Mouse (Mus musculus) urinary bladder, postnatal 4 days (tissue): ENCODE measurements around the gene Top2b.

Experiments used
- DNase-seq, 2 experiments: peaks; one replicate each; pipeline ENCODE4 v3.0.0; 2021 to 2022; ENCODE audit warnings: low spot score in 2 of 2

Gene Top2b

DNA sequence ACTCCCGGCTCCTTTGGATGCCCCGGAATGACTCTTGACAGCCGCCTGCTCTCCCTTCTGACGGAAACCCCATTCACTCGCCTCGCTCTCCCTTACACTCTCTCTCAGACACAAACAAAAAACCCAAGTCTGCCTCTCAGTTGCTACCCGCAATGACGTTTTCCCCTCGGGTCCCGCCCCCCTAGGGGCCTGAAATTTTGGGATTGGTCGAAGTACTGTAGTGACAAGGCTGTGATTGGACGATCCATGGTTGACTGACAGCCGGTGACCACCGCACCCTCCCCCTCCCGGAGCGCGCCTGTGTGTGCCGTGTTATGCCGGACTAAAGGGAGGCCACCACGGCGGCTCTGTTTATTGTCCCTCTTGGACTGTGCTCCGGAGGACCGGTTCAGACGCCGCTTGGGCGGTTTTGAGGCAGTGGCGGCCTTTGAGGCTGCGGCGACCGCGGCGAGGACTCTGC, at the start of gene Top2b:
Gene Top2b (plus strand): TSS at position 302 of the 460 bp plus-strand sequence.
- peak; percentile 95 to 96 for DNase-seq

DNA sequence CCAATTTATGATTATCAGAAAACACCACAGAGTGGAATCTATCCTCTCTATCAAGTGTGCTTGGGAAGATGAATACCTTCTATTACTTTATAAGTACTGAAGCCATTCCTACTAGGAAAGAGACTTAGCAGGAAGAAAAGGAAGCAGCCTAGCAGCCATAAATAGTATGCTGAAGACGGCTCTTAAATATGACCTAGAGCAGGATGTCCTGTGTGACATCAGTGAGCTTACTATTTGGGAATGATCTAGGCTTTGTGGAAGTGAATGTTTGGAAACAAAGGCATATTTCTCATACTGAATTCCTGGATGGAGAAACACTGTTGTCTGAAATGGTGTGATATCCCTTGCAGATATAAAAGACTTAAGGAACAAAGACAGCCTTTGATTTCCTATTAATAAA, 48.3 kb upstream of the Top2b start:
- no peak for DNase-seq

DNA sequence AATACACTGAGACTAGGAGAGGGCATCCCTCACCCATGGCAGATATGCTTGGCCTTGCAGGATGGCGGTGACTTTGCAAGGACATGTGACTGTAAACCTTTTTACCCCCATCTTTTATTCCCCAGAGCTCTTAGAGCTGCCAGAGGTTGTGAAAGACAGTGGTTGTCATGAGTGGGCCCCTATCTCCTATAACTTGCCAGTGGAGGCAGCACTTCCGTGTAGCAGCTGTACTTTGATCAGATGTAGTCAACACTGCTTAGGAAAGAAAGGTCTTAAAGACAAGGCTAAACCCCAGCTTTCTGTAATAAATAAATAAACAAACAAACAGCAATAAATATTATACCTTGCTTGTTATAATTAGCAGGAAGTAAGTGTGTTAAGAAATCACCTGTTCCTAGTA, 45.2 kb upstream of the Top2b start:
- no peak for DNase-seq

DNA sequence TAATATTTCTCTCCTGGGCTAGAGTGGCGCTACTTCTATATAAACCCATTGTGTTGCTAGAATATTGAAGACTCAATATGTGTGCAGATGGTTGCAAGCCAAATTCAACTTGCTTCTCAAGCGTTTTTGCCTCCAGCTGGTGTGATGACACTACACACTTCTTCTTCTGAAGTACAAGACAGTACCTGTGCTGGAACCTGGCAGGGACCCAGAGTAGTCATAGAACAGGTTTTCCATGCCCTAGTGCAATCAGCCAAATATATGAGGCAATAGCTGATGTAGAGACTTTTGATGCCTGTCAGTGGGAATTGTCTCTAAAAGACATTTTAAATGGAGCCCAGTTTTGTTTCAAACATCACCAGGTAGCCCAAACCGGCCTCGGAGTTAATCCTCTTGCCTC, 40.6 kb upstream of the Top2b start:
- DNase-seq = no peak

DNA sequence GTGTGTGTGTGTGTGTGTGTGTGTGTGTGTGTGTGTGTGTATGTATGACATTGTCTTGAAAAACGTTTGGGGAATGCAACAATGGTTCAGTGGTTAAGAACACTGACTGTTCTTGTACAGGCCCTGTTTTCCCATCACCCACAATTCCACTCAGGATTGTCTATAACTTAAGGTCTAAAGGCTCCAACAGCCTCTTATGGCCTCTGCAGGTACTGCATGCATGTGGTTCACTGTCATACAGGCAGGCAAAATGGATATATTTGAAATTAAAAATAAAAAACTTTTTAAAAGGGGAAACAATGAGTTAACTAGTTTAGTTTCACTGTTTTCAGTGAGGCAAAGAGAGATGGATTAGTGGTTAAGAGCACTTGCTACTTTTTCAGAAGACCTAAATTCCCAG, 39.8 kb upstream of the Top2b start:
- DNase-seq = no peak

DNA sequence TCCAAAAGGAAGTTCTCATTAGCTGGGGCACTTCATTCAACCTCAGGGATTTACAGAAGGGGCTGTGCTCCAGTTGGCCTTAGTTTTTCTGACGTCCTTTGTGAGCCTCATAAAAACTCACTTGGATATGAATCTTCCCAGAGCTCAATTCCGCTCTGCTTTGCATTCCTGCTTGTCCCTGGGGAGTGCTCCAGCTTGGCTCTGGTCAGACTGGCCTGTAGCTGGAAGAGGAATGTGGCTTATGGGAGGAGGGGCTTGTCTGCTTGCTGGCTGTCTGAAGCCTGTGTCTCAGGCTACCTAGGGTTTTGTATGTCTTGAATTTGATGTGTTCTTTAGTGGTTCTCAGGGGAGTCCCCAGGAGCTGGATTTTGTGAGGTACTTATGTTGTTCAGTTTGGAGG, 36.4 kb upstream of the Top2b start:
- peak in 1 of 2 experiments; percentile 49 for DNase-seq

DNA sequence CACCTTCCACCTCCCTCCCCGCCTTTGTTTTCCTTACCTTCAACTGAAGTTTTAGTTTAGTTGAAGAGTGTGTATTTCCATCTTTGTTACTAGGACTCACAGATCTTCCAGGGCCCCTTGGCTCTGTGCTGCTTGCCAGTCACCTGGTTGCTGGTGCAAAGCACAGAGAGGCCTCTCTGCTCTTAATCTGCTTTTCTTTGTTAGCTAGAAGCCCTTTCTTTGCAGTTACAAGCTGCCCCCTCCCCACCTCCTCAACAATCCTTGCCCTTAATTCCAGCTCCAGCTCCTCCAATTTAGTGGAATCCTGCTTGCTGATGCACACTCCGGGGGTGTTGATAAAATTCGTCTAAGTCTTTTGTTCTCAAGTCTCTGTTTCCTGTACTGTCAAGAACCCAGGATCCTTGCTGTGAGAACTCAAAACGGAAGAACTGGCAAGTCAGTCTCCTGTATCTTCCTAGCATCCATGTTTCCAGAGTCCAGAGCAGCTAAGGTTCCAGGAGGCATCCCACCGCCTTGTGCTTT, 36.0 kb upstream of the Top2b start:
- no peak for DNase-seq

DNA sequence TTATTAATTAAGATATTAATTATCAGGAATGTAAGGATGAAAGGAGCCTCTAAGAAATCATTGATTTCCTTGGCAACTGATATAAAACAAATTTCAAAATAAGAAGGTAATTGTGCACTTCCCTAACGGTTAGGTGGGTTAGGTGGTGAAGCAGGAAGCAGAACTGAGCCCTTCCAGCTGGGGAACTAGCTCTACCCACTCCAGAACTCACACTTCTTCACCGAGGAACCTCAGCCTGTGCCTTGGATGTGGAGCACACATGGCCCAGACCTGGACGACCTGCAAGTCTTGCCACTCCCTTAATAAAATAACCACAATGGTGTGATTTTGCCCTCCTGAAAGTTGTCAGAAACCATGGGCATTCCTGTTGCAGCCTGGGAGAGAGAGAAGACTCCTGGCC, 35.2 kb upstream of the Top2b start:
- no peak for DNase-seq

DNA sequence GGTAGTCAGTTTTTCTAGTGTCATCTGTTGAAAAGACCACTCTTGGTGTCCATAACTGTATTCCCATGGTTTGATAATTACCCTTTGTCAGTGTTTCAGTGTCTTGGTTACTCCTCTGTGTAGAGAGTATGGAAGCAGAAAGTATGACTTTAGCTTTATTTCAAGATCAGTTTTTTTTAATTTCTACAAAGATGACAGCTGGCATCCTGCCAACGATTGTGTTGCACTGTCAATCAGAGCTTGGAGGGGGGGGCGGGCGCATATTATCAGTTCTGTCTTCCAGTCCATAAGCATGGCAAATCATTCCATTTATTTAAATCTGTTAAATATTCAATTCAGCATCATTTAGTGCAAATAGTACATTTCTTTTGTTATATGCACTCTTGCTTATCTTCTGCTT, 30.7 kb upstream of the Top2b start:
- DNase-seq = no peak

DNA sequence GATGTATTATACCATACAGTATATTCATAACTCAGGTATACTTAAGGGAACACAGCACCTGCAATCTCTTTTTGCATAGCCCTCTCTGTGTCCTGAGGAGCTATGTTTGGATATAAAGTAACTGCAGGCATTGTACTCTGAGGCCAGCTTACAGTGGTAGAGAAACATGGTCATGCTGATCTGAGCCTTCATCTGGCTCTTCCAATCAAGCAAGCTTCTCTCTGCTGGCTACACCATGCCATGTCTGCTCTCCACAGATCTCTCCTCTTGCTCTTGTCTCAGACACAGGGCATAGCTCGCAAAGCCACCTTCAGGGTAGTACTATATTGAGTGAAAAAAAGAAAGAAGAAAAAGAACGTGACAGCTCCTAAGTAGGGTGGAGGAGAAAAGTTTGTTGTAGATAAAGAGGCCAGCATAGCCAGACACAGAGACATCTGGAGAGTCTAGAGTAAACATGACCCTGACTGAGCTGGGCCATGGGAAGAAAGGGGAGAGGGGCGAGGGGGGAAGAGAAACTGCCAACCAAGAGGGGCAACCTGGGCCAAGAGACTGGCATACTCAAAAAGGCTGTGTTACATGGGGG, 29.1 kb upstream of the Top2b start:
- no peak for DNase-seq

DNA sequence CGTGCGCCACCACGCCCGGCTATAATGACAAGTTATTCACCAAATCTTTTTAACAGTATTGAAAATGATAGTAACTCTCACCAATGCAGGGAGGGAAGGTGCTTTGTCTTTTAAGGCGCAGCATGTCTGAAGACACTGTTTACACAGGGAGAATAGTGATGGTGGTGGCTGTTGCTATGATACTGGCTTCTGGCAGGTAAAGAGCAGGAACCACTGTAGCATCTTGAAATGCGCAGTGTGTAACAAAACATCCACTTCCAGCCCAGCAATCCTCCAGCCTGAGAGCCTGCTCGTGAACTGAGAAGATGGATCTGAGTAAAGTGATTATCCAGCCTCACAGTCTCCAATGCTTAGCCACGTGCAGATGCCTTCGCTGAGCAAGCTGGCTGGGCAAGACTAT, 17.5 kb upstream of the Top2b start:
- DNase-seq = no peak

DNA sequence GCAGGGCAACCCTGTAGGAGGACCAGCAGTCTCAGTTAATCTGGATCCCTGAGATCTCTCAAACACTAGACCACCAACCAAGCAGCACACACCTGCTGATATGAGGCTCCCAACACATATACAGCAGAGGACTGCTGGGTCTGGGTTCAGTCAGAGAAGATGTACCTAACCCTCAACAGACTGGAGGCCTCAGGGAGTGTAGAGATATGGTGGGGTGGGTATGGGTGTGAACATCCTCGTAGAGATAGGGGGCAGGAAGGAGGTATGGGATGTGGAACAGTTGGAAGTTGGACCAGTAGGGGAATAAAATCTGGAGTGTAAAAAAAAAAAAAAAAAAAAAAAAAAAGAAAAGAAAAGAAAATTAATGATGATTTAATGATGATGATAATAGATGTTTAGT, 5.3 kb upstream of the Top2b start:
- DNase-seq = no peak

DNA sequence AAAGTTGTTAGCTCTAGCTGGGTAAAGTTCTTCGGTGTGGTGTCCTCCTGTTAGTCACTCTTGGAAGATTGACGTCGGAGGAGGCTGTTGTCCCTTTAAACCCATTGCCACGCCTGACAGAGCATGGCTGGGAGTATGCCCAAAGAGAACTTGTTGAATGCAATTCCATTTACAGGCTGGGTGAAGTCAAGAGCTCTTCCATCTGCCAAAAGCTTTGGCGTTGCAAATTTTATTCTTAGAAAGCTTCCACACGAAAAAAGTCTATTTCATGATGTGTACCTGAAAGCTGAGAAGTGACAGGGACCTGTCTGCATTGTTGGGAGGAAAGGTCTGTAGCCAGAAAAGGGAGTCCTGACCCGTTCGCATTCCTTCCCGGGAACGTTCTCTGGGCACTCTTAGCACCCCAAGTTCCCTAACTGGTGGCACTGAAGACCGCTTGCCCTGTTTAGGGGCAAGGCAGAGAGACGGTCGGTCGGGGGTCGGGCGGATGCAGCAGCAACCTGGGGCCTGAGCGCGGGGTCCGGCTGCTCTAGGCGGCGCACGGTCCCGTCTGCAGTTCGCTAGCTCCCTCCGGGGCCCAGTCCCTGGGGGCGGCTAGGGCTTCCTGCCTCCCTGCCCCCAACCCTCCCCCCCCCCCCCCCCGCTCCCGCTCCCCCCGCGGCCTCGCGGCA, 683 bp upstream of the Top2b start:
- no peak for DNase-seq

DNA sequence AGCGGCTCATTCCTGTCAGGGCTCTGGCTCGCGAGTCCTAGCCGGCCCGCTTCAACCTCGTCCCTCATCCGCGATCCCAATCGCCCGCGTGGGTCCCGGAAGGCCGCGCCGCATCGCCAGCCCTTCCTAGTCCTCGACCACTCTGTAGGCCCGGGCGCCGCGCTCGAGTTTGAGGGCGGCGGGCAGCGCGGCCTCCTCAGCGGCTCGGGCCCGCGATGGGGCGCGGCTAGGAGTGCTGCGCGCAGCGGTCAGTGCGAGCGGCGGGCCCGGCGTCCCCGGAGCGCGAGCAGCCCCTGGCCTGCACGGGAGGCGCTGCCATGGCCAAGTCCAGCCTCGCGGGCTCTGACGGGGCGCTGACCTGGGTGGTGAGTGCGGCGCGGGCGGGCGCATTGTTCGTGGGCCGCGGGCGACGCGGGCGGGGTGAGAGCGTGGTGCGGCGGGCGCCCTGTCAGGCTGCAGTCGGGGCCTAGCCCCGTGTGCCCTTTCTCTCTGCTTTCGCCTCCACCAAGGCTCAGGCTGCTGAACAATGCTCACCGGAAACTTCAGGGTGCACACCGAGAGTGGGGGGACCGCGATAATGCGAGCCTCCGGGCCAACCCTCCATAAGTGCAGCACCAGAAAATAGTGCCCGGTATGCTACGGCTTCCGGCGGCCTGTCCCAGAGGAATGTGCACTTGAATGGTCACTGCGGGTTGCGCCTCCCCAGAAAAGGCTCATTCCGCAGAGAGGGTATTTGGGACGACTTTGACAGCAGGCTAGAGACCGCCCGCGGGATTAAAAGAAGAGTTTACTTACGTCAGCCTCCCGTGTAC, 589 bp downstream of the Top2b start:
- DNase-seq = peak; percentile 59 to 71

DNA sequence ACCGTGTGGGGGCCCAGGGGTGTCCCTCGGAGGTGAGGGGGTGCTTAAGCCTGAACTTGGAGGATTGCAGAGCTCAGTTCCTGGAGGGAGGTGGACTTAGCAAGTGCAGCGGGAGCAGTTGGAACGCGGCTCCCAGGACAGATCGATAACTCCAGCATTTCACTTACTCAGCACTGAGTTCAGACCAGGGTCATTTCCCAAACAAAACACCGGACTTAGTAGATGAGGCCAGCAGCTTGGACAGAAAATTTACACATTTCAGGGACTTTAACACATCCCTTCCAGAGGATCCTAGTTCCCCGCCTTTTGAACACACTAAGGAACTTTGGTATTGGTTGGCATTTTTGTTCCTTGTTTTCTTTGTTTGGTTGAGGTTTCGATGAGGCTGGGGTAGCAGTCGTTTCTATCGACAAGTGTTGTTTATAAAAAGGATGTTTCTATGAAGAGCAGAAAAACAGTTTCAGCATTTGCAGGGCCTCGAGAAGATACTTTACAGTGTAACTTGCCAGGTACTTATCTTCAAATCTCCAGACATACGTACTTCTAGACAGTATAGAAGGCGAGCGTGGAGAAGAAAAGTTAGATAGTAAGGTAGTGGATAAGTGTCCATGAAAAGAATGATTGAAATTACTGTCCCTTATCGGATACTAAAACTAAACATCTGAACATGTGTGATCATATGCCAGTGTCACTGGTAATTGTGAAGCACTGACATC, 1.4 kb downstream of the Top2b start:
- no peak for DNase-seq

DNA sequence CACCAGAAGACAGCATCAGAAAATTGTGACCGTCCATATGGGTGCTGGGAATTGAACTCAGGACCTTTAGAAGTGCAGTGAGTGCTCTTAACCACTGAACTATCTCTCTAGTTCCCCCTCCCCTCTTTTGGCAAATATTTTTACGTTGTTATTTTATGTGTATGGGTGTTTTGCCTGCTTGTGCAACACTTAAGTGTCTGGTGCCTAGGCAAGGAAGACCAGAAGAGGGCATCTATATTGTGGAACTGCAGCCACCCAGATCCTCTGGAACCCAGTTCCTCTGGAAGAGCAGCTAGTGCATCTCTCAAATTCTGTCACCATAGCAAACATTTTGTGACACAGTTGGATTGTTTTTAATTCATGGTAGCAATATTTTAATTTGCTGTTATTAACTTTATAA, 2.0 kb downstream of the Top2b start:
- DNase-seq = no peak

DNA sequence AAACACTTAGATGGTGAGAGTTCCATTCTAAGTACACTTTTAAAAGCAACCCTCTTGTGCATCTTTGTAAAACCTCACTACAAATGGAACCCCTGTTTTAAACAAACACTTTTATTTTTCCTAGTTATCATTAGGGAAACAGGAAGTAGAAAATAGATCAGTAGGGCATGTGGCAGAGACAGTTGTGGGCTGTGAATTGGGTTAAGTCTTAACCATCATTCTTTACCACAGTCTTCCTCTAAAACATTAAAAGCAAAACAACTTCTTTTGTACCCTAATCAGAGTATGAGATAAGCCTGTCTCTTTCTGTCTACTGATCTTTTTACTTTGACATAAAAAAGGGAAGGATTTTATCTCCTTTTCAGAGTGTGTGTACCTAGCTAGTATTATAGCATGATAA, 7.8 kb downstream of the Top2b start:
- DNase-seq = no peak

DNA sequence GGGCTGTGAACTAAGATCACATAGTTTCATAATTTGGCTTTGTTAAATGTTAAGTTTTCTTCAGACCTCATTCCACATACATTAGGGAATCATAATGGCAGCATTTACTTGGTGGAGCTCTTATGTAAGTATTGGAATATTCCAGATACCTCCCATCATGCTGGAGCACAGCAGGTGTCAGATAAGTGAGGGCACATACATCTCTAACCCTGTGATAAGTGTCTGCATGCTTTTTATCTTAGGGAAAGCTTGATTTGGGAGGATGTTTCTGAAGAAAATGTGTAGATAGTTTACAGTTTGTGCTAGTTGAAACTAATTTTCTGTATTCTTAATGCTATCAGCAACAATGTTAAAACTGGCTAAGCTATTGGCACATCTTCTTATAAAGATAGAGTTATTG, 8.2 kb downstream of the Top2b start:
- no peak for DNase-seq

DNA sequence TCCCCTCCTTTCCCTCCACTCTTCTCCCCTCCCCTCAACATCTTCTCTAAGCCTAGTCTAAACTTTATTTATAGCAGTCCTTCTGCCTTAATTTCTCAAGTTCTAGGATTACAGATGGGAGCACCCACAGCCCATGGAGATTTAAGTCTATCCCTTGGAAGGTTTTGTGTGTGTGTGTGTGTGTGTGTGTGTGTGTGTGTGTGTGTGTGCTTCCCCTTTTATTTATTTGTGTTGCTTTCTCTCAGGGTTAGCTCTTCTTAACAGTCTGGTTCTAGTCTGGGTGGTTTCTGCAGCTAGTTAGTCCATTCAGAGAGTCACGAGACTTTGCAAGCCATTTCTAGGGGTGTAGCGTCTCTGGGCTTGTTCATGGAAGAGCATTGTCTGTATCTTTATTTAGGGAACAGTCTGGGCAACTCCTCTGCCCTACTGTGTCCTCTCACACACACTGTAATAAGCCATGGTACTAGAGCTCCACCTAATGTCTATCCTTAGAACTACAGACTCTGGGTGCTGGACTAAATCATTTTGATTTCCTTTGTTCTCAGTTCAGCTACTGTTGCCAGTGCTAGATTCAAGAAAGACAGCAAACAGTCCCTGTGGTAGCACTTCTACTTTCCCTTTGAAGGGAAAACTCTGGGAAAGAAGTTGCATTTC, 15.1 kb downstream of the Top2b start:
- DNase-seq = no peak

DNA sequence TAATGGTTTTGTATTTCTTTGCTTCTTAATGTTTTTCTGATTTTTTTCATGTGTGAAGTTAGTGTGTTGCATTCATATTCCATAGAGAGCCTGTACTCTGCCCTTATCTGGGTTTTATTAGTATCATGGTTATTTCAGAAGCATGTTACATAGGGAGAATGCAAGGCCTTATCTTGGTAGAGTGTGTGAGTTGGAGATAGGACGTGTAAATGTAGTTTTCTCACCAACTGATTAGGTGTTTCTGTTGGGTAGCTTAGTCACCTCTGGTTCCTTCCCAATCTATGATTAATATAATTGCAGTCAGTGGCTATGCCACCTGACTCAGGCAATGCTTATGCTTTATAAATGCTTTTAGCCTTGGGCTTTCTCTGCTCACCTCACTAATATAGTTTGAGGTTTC, 19.8 kb downstream of the Top2b start:
- no peak for DNase-seq

DNA sequence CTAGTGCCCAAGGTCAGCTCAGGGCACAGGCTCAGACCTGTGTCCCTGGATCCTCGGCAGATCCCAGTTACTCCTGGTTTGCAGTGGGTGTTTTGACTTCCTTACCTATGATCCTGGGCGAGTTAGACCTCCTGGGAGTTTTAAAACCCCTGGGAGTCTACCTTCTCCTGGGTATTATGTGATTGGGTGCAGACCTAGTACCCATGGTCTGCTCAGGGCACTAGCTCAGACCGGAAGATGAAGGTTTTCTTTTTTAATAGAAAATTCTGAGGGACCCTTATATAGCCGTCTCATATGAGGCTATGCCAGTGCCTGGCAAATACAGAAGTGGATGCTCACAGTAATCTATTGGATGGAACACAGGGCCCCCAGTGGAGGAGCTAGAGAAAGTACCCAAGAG, 40.2 kb downstream of the Top2b start:
- DNase-seq = no peak

DNA sequence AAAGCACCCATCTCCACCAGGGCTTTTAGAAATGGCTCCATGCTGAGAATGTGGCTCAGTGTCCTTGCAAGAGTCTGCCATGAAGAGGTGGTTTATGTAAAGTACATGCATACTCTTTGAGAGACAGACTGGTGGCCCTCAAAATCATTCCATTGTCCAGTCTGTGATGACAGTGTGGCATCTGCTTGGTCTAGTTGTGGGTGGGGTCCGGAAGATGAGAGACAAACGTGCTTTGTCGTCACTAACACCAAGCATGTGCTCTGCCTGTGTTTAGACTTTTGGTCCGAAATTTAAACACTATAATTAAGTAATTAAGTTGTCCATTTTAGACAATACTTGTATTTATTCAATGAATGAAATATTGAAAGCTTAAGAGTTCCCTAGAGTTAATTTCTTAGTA, 49.2 kb downstream of the Top2b start:
- no peak for DNase-seq
